Mouse (Mus musculus) kidney, adult 2 months (tissue): ENCODE measurements around the gene Srsf10. TPM values are rescaled to one million over a fixed set of nuclear protein-coding genes. Genes with fewer than 3 reads are reported as not detected.

Source experiments
- DNase-seq: peaks from one replicate; pipeline ENCODE4 v3.0.0; 2021
- H3K27ac ChIP-seq: fragments of 200-500 bp; 2 replicates; pipeline ENCODE4 v1.5.1; 2012; ENCODE audit warnings: low read depth, low read length, control low read depth, inconsistent platforms; ENCODE audit not compliant: insufficient read depth
- H3K27me3 ChIP-seq: fragments of 200-500 bp; replicated peaks from 2 replicates; pipeline ENCODE4 v1.6.1; 2012; ENCODE audit warnings: mild to moderate bottlenecking, moderate library complexity, low read length, inconsistent platforms; ENCODE audit not compliant: control insufficient read depth, insufficient read depth
- H3K36me3 ChIP-seq: fragments of 200-500 bp; 2 replicates; pipeline ENCODE4 v1.6.1; 2012; ENCODE audit warnings: mild to moderate bottlenecking, moderate library complexity, low read length, inconsistent platforms; ENCODE audit not compliant: control insufficient read depth, insufficient read depth
- H3K4me1 ChIP-seq: fragments of 200-500 bp; 2 replicates; pipeline ENCODE4 v1.6.1; 2011; ENCODE audit warnings: low read length; ENCODE audit not compliant: control insufficient read depth, insufficient read depth
- H3K4me3 ChIP-seq: fragments of 200-500 bp; 2 replicates; pipeline ENCODE4 v1.5.1; 2011; ENCODE audit warnings: mild to moderate bottlenecking, low read depth, low read length, control low read depth; ENCODE audit not compliant: insufficient read depth
- CTCF ChIP-seq: fragments of 200-500 bp; conservative IDR thresholded peaks from 2 replicates; pipeline ENCODE4 v1.5.1; 2011; ENCODE audit warnings: low read depth, mild to moderate bottlenecking, control low read depth, low read length, moderate library complexity, mixed read lengths; ENCODE audit not compliant: insufficient read depth, insufficient read length
- POLR2A ChIP-seq: fragments of 200-500 bp; IDR thresholded peaks from one replicate; pipeline ENCODE4 v1.6.1; 2011; ENCODE audit warnings: low read depth, low read length, control low read depth
- WGBS: fragments of 180-500 bp; shearing (Covaris S2); methylation state at CpG from one replicate; pipeline ENCODE4 v1.1.7; 2018; 5-methylcytosine and 5-hydroxymethylcytosine counted together
- polyA plus RNA-seq: library from polyadenylated mRNA; depleted of rRNA; stranded (reverse); fragments of >200 nt; gene quantifications from 2 replicates; pipeline ENCODE4 v1.2.3, GENCODE M21; 2012

Gene Srsf10
- polyA plus RNA-seq, 1 experiment, result 43.4 TPM

DNA sequence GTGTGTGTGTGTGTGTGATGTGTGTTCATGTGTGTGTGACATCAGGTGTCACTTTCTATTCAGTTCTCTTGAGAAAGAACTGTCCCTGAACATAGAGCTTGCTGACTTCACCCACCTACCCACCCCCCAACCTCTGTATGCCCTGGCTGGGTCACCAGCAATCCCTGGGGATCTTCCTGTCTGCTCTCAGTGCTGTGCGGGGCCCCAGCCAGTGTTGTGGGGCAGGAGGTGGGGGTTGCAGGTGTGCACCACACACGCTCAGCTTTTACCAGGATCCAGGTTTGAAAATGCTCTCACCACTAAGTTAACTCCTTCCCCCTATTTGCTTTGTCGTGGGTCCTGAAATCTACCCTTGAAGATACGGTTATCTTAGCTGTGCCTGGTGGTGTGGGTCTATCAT is 30.6 kb downstream of the Srsf10 start:
- Histone ChIP-seq H3K27ac (no peak overlapping the region), H3K4me3 (no peak overlapping the region), H3K27me3 (no peaks in the 10 kb centered on the region), H3K36me3 (no peaks in the 10 kb centered on the region), H3K4me1 (peaks cover 9% of the 10 kb centered on the region)
- WGBS, result 91% methylated on average over 4 of the region's 4 CpGs
- no peak for DNase-seq
- TF ChIP-seq CTCF, result no peak
- TF ChIP-seq POLR2A, result no peak

DNA sequence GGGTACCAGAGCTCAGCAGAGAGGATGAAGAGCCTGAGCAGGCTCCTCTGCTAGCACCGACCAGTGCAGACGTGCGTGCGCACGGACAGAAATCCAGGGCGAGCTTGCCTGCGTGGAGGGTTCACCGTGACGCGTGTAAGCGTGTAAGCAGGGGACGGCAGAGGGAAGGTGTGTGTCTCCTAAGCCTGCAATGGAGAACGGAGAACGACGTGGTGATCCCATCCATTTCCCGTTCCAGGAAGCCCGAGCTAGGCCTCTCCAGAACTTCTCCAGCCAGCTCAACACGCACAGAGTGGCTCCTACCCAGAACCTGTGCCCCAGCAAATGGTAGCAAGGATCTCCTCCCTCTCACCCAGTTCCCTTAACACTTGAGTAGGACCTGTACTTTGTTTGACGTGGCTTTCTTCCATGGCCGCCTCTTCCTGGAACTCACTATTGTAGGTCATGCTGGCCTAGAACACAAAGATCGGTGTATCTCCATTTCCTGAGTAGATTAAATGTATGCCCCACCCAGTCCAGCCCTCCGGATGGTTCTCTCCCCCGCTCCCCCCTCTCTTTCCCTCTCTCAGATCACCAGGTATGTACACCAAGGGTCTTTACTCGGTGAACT is 33.0 kb downstream of the Srsf10 start:
- H3K36me3 ChIP-seq, result no peaks in the 10 kb centered on the region
- H3K4me1 ChIP-seq, result peaks cover 9% of the 10 kb centered on the region
- DNase-seq, result no peak
- 93% methylated on average over 24 of the region's 24 CpGs for WGBS
- H3K4me3 ChIP-seq, result no peak overlapping the region
- TF ChIP-seq CTCF, result no peak
- TF ChIP-seq POLR2A, result no peak
- H3K27ac ChIP-seq, result no peak overlapping the region
- H3K27me3 ChIP-seq, result no peaks in the 10 kb centered on the region

DNA sequence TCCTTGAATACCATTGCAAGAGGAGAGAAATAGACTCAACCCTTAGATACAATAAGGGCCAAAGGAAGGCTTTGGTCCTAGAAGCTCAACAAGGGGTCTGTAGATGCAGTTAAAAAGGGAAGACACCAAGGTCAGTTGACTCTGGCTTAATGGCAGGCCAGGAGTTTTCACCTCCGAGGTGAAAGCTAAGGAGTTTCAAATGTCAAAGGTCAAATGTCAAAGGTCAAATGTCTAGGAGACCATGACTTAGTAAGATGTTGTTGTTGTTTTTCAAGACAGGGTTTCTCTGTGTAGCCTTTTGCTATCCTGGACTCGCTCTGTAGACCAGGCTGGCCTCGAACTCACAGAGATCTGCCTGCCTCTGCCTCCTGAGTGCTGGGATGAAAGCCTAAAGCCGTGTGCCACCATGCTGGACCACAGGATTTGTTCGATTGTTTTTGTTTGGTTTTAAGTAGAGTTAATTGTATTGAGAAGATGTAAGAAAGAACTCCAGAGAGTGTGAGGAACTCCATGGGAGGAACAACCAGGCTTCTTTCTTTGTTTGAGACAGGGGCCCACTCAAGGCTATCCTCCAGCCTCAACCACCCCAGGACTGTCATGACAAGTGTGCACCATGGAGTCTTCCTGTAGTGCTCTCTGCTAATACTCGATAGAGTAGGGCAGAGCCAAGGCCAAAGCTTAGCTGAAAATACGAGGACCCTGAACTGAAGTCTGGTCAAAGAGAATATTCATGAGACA is 33.8 kb downstream of the Srsf10 start:
- no peaks in the 10 kb centered on the region for H3K27me3 ChIP-seq
- no peaks in the 10 kb centered on the region for H3K36me3 ChIP-seq
- 79% methylated on average over 7 of the region's 7 CpGs for WGBS
- peaks cover 2% of the 10 kb centered on the region for H3K4me1 ChIP-seq
- DNase-seq, result no peak
- H3K27ac ChIP-seq, result no peak overlapping the region
- no peak overlapping the region for H3K4me3 ChIP-seq
- TF ChIP-seq POLR2A, result no peak
- TF ChIP-seq CTCF, result no peak

DNA sequence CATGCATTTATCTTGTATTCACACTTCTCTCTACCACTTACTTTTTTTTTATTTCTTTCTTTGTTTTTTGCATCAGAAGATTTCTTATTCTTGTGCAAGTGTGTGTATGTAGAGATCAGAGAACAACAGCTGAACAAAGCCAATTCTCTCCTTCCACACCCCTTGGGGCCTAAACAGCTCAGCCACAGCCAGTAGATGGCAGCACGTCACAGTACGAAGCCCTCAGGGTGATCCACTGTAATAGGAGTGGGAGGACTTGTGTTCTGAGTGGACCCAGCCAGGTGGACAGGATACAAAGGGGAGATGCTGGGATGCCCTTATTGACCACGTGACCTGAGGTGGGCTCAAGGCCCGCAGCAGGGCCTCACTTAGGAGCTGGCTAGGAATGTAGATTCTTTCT is 34.3 kb downstream of the Srsf10 start:
- WGBS, result 5% methylated on average over 4 of the region's 4 CpGs
- Histone ChIP-seq H3K36me3 (no peaks in the 10 kb centered on the region), H3K4me3 (no peak overlapping the region), H3K27ac (no peak overlapping the region), H3K27me3 (no peaks in the 10 kb centered on the region), H3K4me1 (no peaks in the 10 kb centered on the region)
- DNase-seq, result peak; percentile 84
- TF ChIP-seq CTCF (peak; percentile 98), POLR2A (no peak)

DNA sequence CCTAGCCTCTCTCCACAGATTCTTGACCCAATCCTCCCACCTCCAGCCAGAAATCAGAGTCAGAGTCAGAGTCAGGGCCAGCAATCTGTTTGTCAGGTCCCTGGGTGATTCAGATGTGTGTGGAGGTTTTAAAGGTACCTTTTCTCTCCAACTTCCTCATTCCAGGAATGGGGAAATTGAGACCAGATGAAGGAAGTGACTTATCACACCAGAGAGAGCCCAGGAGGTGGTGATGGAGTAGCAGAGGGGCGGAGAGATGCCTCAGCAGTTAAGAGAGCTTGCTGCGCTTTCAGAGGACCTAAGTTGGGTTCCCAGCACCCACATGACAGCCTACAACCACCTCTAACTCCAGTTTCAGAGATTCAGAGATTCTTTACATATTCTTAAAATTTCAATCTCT is 36.0 kb downstream of the Srsf10 start:
- Histone ChIP-seq H3K27me3 (no peaks in the 10 kb centered on the region), H3K27ac (no peak overlapping the region), H3K36me3 (no peaks in the 10 kb centered on the region), H3K4me3 (no peak overlapping the region), H3K4me1 (no peaks in the 10 kb centered on the region)
- no peak for TF ChIP-seq POLR2A
- 92% methylated on average over 2 of the region's 2 CpGs for WGBS
- DNase-seq, result no peak

DNA sequence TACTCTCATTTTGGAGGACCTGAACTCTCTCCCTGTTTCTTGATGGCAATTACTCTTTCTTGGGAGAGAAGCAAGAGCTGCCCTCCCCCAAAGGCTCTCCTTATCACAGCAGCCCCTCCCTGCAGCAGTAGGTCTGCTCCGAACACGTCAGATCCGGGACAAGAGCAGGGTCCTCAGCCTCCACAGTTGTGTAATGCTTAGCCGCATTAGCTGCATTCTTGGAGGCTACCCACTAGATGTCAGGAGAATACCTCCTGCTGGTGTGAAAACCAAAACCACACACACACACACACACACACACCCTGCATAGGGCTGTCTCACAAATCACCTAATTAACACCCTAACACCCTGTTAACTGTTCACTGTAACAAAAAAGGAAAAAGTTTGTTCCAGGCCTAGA is 37.3 kb downstream of the Srsf10 start:
- Histone ChIP-seq H3K4me1 (no peaks in the 10 kb centered on the region), H3K27me3 (no peaks in the 10 kb centered on the region), H3K36me3 (no peaks in the 10 kb centered on the region), H3K27ac (no peak overlapping the region), H3K4me3 (no peak overlapping the region)
- WGBS, result 75% methylated on average over 4 of the region's 4 CpGs
- TF ChIP-seq POLR2A (no peak), CTCF (no peak)
- DNase-seq, result no peak

DNA sequence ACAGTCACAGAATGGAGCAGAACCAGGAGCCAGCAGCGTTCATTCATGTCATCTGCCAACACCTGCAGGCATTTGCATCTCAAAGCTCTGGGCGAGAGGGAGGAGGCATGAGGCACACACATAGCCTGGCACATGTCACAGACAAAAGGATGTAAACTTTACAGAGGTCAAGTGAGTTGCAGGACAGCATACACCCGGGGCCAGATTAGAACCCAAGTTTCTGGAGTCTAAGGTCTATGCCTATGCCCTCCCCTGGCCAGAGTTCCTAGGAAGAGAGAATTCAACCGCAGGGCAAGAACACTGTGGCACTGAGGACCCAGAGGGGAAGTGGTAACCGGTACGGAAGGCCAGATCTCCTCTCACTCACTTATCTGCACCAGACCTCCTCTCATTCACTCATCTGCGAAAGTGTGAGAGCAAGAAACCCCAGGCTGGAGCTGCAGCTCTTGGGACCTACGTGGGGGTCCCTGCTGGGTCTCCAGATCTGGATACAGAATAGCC is 39.6 kb downstream of the Srsf10 start, which contains the start of gene Cnr2:
TSS of gene Cnr2 (plus strand) at position 324 of the 501 bp plus-strand sequence.
- H3K4me1 ChIP-seq, result no peaks in the 10 kb centered on the region
- TF ChIP-seq CTCF (no peak), POLR2A (no peak)
- no peak within 1 kb of the TSS for H3K4me3 ChIP-seq
- 70% methylated on average over 8 of the region's 8 CpGs for WGBS
- DNase-seq, result no peak
- no peaks in the 10 kb centered on the region for H3K36me3 ChIP-seq
- H3K27me3 ChIP-seq, result no peaks in the 10 kb centered on the region
- no peak within 1 kb of the TSS for H3K27ac ChIP-seq
